Mouse (Mus musculus): ENCODE data around the gene Pecr.

DNA sequence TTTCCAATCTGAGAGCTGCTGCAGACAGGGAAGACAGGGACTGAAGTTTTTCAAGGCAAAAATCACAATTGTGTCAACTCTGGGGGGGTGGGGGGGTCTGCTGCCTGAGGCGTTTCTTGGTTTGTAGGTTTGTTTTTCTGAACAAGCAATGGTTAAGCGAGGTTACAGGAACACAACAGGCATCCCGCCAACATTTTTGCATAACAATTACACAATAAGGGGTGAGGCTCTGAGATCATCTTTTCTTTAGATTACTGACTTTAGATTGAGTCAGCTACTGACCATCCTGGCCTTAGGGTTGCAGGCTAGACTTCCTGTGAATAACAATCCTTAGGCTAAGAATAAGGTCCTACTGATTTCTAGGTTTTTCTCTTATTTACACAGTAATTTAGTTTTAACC is 55.1 kb downstream of the Pecr start:
- TF ChIP-seq POLR2A (IDR thresholded peaks at IDR 0.05; ENCODE audit: extremely low read depth, insufficient read depth, low read length) (no peak), CTCF (IDR thresholded peaks at IDR 0.05; ENCODE audit: low read depth, low read length) (no peak)
